Mouse (Mus musculus): Measurements from ENCODE around the gene Slc38a10.

GRCm38 (mm10) chr11:120181379-120181778, 30.2 kb upstream of the Slc38a10 start:
- TF ChIP-seq POLR2A (IDR thresholded peaks at IDR 0.05; ENCODE audit: low read depth, low read length) (no peak), CTCF (IDR thresholded peaks at IDR 0.05; ENCODE audit: borderline replicate concordance, insufficient read depth, low read length) (no peak)

Measured in embryonic fibroblast, embryonic 13.5 days (primary cell).